Mouse (Mus musculus) C2C12 (cell line): ENCODE data around the gene Uspl1.

Experiments
- CTCF ChIP-seq: IDR thresholded peaks from one replicate; pipeline ENCODE4 v1.5.1; 2011; ENCODE audit not compliant: control insufficient read depth, insufficient read depth, insufficient read length
- MAX ChIP-seq: IDR thresholded peaks from one replicate; pipeline ENCODE4 v1.6.1; 2011; ENCODE audit warnings: mild to moderate bottlenecking, control low read depth
- USF1 ChIP-seq: IDR thresholded peaks from one replicate; pipeline ENCODE4 v1.6.1; 2011; ENCODE audit warnings: low read depth, mild to moderate bottlenecking, control low read depth, moderate library complexity

GRCm38 (mm10) chr5:149208776-149209175 lies 24.6 kb downstream of the Uspl1 start:
- no peak for TF ChIP-seq USF1
- TF ChIP-seq CTCF = no peak
- no peak for TF ChIP-seq MAX
